Mouse (Mus musculus): ENCODE results near the gene Tesk2.
A peak's percentile ranks its signal among the peaks of the same experiment; 100 is the strongest.

The Tesk2 gene

DNA sequence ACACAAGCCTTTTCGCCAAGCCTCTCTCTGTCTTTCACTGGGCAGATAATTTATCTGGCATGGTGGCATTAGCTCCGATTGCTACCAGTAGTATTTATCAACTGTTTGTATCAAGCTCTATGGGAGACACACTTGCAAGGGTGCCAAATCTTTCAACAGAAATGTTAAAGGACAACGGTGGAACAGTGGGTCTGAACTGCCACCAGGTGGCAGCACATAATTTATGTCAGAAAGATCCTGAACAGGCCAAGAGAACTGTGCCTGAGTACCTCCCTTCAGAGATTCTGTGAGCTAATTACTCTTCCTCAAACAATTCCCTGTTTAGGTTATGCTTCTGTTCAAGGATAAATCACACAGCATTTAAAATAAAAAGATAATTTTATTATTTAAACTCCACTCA lies 1.4 kb upstream of the Tesk2 start:
- DNase-seq (ENCODE audit: low spot score in 2 of 2), result peak; percentile 23 to 51

GRCm38 (mm10) chr4:116721098-116721628 lies 415 bp downstream of the Tesk2 start:
- DNase-seq (ENCODE audit: low spot score in 2 of 2), result peak in 1 of 2 experiments; percentile 11

GRCm38 (mm10) chr4:116722230-116722629 lies 1.5 kb downstream of the Tesk2 start:
- DNase-seq (ENCODE audit: low spot score in 2 of 2), result no peak

DNA sequence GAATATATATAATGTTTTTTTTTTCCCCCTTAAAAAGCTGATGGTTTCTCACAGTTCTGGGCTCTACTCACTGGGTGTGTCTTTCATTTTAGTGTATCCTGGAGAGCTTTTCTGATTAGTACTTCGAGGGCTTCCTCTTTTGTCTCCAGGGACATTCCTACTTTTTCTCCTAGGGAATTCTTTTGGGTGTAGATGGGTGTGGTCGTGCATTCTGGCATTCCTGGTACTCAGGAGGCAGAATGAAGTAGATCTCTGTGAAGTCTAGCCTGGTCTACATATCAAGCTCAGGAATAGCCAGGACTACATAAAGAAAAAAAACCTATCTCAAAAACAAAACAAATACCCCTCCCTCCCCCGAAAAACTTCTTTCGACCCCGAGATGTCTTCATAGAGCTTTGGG lies 4.7 kb downstream of the Tesk2 start:
- DNase-seq (ENCODE audit: low spot score in 2 of 2), result no peak

GRCm38 (mm10) chr4:116727401-116727800 lies 6.7 kb downstream of the Tesk2 start:
- DNase-seq (ENCODE audit: low spot score in 2 of 2), result no peak

GRCm38 (mm10) chr4:116729532-116729931 lies 8.8 kb downstream of the Tesk2 start:
- DNase-seq (ENCODE audit: low spot score in 2 of 2), result no peak

DNA sequence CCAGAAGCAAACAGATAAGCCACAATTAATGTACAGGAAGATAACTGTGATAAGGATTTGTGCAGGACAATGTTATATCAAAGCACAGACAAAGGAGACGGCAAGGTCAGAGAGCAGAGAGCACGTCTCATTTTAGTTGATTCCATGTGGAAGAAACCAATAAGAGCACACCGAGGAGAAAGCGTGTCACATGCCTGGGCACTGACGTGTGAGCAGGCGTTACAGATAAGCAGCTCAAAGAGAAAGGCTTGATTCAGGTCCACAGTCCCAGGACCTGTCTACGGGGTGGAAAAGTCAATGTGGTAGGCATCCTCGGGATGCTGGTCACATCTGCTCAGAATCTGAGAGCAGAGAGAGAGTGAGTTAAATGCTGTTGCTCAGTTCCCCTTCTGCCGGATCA lies 10.3 kb downstream of the Tesk2 start:
- DNase-seq (ENCODE audit: low spot score in 2 of 2), result no peak

DNA sequence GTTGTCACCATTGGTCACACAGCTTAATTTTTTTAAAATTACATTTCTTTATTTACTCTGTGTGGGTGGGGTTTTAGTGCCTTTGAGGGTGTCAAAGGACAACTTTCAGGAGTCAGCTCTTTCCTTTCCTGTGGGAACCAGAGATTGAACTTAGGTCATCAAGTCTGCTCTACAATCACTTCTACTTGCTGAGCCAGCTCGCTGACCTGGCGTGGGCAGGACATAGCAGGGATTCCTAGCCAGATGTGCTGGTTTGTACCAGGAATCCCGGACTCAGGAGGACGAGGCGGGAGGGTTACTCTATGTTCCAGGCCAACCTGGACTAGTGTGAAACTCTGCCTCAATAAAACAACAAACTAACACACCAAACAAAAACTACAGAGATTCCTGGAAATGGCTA lies 11.6 kb downstream of the Tesk2 start:
- DNase-seq (ENCODE audit: low spot score in 2 of 2), result no peak

GRCm38 (mm10) chr4:116734996-116735395 lies 14.2 kb downstream of the Tesk2 start:
- DNase-seq (ENCODE audit: low spot score in 2 of 2), result no peak

DNA sequence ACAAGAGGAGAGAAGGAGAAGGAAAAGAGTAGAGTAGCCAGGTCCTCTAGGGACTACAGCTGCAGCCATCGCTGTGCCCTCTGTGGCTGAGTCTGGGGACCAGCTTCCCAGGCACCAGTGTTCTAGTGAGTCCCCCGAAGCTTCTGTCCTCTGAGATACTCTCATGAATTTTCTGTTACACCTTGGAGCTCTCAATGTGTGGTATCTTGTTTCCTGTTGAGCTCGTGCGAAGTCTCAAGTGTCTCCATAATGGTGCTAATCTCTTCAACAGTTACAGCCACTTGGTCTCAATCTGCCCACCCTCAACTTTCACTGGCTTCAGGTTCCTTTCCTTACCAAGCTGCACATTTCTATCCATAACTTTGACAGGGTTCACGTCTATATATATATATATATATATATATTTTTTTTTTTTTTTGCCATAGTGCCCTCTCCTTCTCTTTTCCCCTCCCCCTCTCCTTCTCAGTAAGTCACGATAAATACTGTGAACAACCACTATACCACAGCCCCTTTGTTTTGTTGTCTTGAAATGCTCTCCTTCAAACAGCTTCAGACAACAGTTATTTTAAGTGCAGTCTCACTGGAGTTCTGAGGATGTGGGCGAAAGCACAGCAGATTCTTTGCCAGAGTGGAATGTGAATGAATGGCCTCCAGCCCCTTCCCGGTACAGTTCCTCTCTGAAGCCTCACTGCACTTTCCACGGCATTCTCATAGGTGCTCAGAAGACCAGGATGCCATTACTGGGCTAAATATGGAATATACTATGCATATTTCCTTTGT lies 18.4 kb downstream of the Tesk2 start:
- no peak for DNase-seq (ENCODE audit: low spot score in 2 of 2)

- DNase-seq (ENCODE audit: low spot score in 2 of 2), result no peak
These were observed 29.0 kb downstream of the Tesk2 start for GRCm38 (mm10) chr4:116749750-116750149.

- no peak for DNase-seq (ENCODE audit: low spot score in 2 of 2)
These were observed 41.2 kb downstream of the Tesk2 start for GRCm38 (mm10) chr4:116761914-116762313.

GRCm38 (mm10) chr4:116764001-116764400 lies 43.3 kb downstream of the Tesk2 start:
- no peak for DNase-seq (ENCODE audit: low spot score in 2 of 2)

- no peak for DNase-seq (ENCODE audit: low spot score in 2 of 2)
These were observed 47.8 kb downstream of the Tesk2 start for GRCm38 (mm10) chr4:116768510-116768909.

DNA sequence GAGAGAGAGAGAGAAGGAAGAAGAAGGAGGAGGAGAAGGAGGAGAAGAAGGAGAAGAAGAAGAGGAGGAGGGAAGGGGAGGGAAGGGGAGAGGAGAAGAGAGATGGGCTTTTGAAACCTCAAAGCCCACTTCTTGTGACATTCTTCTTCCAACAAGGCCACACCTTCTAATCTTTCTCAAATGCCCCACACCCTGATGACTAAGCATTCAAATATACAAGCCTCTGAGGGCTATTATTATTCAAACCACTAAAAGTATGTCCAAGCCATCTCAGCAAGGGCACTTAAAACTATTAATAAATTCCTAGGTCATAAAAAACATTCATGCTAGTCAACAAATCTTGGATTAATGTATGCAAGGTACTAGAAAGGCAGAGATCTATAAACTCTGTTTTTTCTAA lies 48.3 kb downstream of the Tesk2 start:
- DNase-seq (ENCODE audit: low spot score in 2 of 2), result no peak

GRCm38 (mm10) chr4:116776391-116776790 lies 55.6 kb downstream of the Tesk2 start:
- DNase-seq (ENCODE audit: low spot score in 2 of 2), result no peak

GRCm38 (mm10) chr4:116777079-116777478 lies 56.3 kb downstream of the Tesk2 start:
- no peak for DNase-seq (ENCODE audit: low spot score in 2 of 2)

DNA sequence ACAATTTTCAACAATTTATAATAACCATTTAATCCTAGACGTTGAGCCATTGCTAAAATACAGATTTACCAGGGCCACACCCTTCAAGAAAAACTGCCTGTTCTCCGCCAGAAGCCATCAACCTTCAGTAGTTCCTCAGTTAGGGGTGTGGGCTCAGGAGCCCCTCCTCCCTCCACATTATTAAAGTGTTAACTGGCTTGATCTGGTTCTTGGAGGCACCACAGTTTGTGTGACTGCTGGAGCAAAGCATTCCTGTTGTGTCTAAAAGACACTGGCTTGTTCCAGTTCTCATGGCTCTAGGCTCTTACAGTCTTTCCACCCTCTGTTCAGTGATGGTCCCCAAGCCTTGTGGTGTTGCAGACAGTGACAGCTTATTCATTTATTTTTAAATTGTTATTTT lies 59.8 kb downstream of the Tesk2 start:
- no peak for DNase-seq (ENCODE audit: low spot score in 2 of 2)

DNA sequence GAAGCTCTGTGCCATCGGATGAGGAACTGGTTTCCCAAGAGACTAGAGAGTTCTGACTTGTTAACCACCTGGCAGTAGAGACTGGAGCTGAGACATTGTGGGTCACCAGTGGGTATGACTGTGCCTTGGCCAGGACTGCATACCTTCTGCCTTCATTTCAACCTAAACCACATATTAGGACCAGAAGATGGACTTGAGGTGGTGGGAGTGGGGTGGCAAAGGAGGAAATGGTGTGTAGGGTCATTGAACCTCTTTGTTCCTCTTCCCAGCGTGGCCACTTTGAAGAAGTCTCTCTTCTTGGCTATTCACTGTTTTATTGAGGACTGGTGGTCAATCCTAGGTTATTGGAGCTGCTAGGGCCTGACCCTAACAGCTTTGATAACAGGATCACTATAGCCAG lies 60.6 kb downstream of the Tesk2 start:
- no peak for DNase-seq (ENCODE audit: low spot score in 2 of 2)

DNA sequence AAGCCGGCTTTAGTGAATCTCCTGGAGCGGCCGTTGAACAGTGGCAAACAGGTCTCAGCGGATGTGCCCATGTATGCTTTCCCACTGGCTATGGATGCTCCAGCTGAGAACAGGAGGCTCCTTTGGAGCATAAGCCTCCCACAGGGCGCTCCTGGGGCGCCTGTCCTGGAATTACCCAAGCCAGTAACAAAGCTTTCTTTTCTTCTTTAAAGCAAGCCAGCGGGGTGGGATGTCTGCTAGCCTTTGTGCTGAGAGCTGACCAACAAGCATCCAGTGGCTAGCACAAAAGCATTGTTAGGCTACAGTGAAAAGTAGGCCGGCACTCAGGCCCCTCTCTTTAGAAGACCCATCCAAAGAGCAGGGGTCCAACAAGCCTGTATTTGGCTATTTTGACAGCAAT lies 61.4 kb downstream of the Tesk2 start:
- DNase-seq (ENCODE audit: low spot score in 2 of 2), result no peak

DNA sequence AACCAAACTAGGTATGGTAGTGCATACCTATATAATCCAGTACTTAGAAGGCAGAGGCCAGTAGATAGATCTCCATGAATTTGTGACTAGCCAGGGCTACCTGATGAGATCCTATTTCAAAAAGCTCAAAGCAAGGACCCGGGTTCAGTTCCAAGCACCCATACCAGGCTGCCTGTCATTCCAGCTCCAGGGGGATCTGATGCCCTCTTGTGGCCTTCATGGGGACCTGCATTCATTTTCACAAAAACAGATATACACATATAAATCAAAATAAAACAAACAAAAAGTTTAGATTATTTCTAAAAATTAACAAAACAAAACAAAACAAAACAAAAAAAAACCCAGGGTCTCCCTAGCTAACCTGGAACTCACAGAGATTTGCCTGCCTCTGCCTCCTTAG lies 65.8 kb downstream of the Tesk2 start:
- DNase-seq (ENCODE audit: low spot score in 2 of 2), result no peak

DNA sequence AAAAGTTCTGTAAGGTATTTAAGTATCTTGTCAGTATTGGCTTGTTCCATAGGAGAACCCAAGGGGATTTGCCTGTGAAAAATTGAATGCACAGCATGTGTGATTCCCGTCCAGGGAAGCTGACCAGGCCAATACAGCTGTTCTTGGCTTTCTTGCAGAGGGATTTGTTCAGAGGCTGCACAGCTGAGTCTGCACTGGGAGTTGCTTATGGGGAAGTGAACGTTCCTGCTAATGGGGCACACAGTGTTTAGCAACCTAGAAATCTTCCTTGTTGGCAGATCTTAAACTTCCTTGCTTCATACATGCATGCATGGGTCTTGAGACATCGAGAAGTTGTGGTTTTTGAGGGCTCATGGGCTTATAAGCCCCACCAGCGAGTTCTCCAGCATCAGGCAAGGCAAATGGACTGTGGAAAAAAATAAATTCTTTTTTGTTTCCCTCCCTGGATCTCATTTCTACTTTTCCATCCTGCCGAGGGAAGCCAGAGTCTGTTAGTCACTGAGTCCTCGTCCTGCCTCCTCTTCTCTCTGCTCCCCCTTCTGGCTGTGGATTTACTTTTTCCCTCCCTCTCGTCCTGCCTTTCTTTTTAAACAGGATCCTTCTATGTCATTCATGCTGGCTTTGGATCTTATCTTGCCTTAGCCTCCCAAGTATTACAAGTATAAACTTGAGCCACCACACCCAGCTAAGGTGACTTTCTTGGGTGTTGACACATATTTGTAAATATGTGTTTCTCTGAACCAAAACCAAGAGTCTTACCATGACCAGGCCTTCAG lies 67.4 kb downstream of the Tesk2 start:
- no peak for DNase-seq (ENCODE audit: low spot score in 2 of 2)

DNA sequence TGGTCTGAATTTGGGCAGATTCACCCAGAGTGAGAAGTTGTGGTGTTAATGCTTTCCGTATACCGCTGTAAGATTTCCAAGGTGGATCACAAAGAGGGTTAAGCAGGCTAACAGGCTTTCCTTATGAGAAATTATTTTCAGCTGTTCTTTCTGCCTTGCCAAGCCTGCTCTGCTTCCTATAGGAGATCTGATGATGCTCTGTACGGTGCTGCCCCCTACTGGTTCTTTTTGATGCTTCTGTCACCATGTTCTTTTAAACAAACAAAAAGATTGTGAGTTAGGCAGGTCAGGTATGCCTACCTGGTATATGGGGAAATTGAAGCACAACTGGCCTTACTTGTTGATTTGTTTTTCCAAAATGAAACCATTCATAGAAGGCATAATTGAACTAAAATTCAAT lies 68.2 kb downstream of the Tesk2 start:
- peak; percentile 45 to 76 for DNase-seq (ENCODE audit: low spot score in 2 of 2)
